Mouse (Mus musculus) forelimb bud, embryonic 11.5 days (tissue): Measurements from ENCODE around the gene Cox17.

Source experiments
- DNase-seq: peaks from one replicate; pipeline ENCODE4 v3.0.0-alpha.2; 2012; ENCODE audit warnings: low read depth, low spot score

Cox17 gene

GRCm38 (mm10) chr16:38370633-38371374 lies 24.0 kb downstream of the Cox17 start:
- DNase-seq, result no peak

GRCm38 (mm10) chr16:38371705-38372296 lies 25.0 kb downstream of the Cox17 start:
- DNase-seq, result no peak

GRCm38 (mm10) chr16:38372876-38373275 lies 26.1 kb downstream of the Cox17 start:
- no peak for DNase-seq

GRCm38 (mm10) chr16:38373439-38373838 lies 26.6 kb downstream of the Cox17 start:
- DNase-seq, result no peak

GRCm38 (mm10) chr16:38373941-38374340 lies 27.1 kb downstream of the Cox17 start:
- no peak for DNase-seq

DNA sequence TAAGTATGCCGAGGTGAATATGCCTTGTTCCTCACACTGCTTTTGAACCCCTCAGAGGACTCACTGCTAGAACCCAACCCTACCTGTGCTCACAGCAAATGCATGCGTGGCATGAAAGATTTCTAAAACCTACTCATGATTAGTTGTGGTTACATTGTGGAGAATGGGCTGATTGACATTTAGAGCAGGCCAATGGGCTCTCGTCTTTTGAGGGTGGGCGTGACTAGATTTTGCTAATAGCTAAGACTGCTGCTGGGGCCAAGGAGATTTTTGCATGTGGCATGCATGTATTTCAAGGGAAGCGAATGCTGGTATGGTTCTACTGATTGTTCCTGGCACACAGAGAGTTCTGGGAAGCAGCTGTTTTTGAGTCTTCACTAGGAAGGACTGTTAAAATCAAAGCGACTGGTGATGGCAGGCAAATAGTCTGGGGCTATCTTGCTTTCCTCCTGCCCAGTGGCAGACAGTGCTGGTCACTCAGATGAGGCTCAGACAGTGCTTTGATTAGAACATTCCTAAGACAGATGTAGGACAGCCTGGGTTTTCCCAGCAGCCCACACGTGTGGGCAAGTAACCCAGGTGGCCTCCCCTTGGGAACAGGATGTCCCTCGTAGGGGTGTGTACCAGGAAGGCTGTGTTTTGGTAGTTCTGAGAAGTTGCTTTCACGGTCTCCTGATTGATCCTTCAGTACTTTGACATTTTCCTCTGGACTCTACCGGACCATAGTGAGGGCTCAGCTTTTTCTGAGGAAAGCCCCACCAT lies 27.8 kb downstream of the Cox17 start:
- DNase-seq, result no peak

- no peak for DNase-seq
These were observed 28.4 kb downstream of the Cox17 start for GRCm38 (mm10) chr16:38375182-38375581.

- no peak for DNase-seq
These were observed 29.5 kb downstream of the Cox17 start for GRCm38 (mm10) chr16:38376163-38376840.

- no peak for DNase-seq
These were observed 30.1 kb downstream of the Cox17 start for GRCm38 (mm10) chr16:38376841-38377249.

GRCm38 (mm10) chr16:38377546-38377945 lies 30.8 kb downstream of the Cox17 start:
- no peak for DNase-seq

GRCm38 (mm10) chr16:38378591-38378990 lies 31.8 kb downstream of the Cox17 start:
- DNase-seq, result no peak

DNA sequence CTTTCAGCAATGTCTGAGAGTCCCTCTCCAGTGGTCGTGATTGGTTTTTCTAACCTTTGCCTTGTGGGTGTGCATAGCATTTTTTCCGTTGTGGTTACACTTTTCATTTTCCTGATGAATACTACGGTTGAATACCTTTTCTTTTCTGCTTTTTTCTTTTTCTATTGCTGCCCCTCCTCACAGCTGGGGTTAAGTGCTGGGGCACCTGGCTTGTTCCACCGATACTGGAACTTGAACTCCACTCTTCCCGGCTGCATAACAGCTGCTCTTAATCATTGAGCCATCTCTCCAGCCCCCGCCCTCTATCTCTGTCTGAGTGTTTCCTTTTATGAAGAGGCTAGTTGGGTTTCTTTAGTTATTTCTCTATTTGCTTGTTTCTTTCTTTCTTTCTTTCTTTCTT lies 32.3 kb downstream of the Cox17 start:
- no peak for DNase-seq

- no peak for DNase-seq
These were observed 32.7 kb downstream of the Cox17 start for GRCm38 (mm10) chr16:38379493-38379892.

- no peak for DNase-seq
These were observed 33.1 kb downstream of the Cox17 start for GRCm38 (mm10) chr16:38379926-38380325.

DNA sequence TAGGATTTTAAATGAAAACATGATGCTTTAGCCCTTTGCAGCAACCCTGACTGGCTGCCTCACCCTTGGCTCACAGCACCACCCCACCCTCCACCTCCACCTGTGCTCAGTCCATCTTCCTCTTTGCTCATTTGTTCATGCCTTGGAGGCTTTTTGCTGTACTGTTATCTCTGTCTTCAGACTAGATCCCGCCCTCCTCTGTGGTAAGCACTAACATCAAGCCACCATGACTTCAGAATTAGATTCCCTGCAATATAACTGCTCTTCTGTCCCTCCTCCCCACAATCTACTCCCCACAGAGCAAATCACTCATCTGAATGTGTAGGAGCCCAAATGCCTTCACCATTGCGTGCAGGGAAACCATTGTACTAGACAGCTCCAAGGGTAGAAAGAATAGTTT lies 36.9 kb downstream of the Cox17 start:
- DNase-seq, result no peak

- no peak for DNase-seq
These were observed 38.4 kb downstream of the Cox17 start for GRCm38 (mm10) chr16:38385184-38385634.

- no peak for DNase-seq
These were observed 38.9 kb downstream of the Cox17 start for GRCm38 (mm10) chr16:38385700-38386099.

DNA sequence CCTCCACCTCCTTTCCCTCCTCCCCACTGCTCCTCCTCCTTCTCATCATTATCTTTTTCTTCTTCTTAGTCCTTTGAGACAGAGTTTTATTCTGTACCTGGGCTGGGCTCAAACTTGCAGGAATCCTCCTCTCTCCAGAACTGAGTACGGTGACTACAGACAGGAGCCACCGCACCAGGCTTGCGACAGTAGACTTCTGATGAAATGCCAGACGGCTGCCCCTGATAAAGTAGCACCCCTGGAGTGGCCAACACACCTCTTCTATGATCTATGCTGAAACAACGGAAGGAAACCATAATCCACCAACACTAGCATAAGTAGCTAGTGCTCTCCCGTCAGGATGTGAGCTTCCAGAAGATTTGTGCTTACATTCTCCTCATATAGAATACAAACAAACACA lies 40.6 kb downstream of the Cox17 start:
- DNase-seq, result no peak

GRCm38 (mm10) chr16:38388757-38389156 lies 42.0 kb downstream of the Cox17 start:
- DNase-seq, result no peak

DNA sequence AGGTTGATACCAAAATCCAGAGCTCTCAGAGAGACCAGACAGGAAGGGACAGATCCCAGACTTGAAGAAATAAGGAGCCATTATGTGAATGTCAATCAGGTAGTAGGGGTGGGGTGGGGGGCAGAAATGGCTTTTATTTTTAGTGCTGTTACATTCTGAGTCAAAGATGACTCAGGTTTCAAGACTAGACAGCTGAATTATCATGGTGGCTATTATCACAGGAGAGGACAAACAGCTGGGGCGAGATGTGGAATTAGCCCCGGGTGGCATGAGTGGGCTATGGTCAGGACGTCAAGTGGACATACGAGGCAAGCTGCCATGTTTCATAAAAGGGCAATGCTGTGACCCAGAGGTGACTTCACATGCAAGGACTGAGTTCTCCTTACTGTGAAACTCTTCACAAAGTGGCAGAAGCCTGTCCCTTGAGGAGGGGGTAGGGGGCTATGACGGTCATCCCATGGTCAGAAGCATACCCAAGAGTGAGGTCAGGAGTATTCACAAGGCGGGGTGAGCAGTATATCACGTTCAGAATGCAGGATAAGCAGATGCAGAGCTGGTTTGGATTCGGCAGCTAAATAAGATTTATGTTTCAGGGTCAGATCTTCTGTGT lies 42.6 kb downstream of the Cox17 start:
- no peak for DNase-seq

DNA sequence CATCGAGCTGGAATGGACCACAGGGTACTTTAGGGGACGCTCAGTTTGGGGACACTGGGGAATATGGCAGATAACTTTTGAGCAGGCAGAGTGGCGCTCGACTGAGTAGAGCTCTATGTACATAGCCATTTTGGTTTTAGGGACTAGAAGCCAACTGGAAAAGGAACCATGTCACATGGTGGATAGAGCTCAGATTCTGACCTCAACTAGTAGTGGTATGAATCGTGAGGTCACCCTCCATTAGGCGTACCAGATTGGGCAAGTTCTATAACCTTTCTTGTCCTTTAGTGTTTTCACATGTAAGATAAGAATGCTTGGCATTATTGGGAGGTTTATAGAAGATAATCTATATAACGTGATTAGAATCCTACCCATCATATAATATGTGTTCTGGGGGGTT lies 43.5 kb downstream of the Cox17 start:
- DNase-seq, result no peak
